Mouse (Mus musculus): ENCODE results near the gene Fam102a. TPM values are rescaled to one million over a fixed set of nuclear protein-coding genes. Genes with fewer than 3 reads are reported as not detected.

The Fam102a gene
- polyA plus RNA-seq, 1 experiment from 2014 or later: 16.9 TPM

- ATAC-seq (ENCODE audit: low FRiP score, low TSS enrichment): 0 out of 2 replicates have a peak, but pooled peaks have one; percentile 28
- Histone ChIP-seq H3K4me1 (ENCODE audit: control insufficient read depth, insufficient read depth, low read length) (0 out of 2 replicates have a peak, but pooled peaks cover 4% of the 10 kb centered on the region), H3K9ac (ENCODE audit: low read depth, low read length) (no peak overlapping the region), H3K4me2 (replicated peaks; ENCODE audit: low read depth, low read length) (no peak overlapping the region), H3K9me3 (ENCODE audit: control insufficient read depth, low read length) (no peaks in the 10 kb centered on the region), H3K4me3 (ENCODE audit: low read length) (no peak overlapping the region), H3K36me3 (ENCODE audit: control insufficient read depth, insufficient read depth, low read length) (peaks cover 38% of the 10 kb centered on the region), H3K27me3 (ENCODE audit: control insufficient read depth, insufficient read depth, low read length) (no peaks in the 10 kb centered on the region), H3K27ac (ENCODE audit: low read depth, low read length) (no peak overlapping the region)
- WGBS: 67% methylated on average over 5 of the region's 5 CpGs
Observed at GRCm38 (mm10) chr2:32559570-32559969, 24.4 kb downstream of the Fam102a start.

GRCm38 (mm10) chr2:32566536-32567063, 31.5 kb downstream of the Fam102a start:
- Histone ChIP-seq H3K27me3 (ENCODE audit: control insufficient read depth, insufficient read depth, low read length) (no peaks in the 10 kb centered on the region), H3K9me3 (ENCODE audit: control insufficient read depth, low read length) (no peaks in the 10 kb centered on the region), H3K4me2 (replicated peaks; ENCODE audit: low read depth, low read length) (no peak overlapping the region), H3K4me3 (ENCODE audit: low read length) (no peak overlapping the region), H3K27ac (ENCODE audit: low read depth, low read length) (no peak overlapping the region), H3K4me1 (ENCODE audit: control insufficient read depth, insufficient read depth, low read length) (peaks cover 4% of the 10 kb centered on the region; the same call in 1 of the 2 replicates), H3K9ac (ENCODE audit: low read depth, low read length) (no peak overlapping the region), H3K36me3 (ENCODE audit: control insufficient read depth, insufficient read depth, low read length) (peaks cover 52% of the 10 kb centered on the region)
- 48% methylated on average over 4 of the region's 4 CpGs for WGBS
- no peak for ATAC-seq (ENCODE audit: low FRiP score, low TSS enrichment)

- Histone ChIP-seq H3K9ac (ENCODE audit: low read depth, low read length) (no peak overlapping the region), H3K27me3 (ENCODE audit: control insufficient read depth, insufficient read depth, low read length) (no peaks in the 10 kb centered on the region), H3K4me3 (ENCODE audit: low read length) (no peak overlapping the region), H3K36me3 (ENCODE audit: control insufficient read depth, insufficient read depth, low read length) (peaks cover 47% of the 10 kb centered on the region), H3K9me3 (ENCODE audit: control insufficient read depth, low read length) (no peaks in the 10 kb centered on the region), H3K4me1 (ENCODE audit: control insufficient read depth, insufficient read depth, low read length) (peaks cover 6% of the 10 kb centered on the region; the same call in 1 of the 2 replicates), H3K27ac (ENCODE audit: low read depth, low read length) (no peak overlapping the region), H3K4me2 (replicated peaks; ENCODE audit: low read depth, low read length) (no peak overlapping the region)
- no peak for ATAC-seq (ENCODE audit: low FRiP score, low TSS enrichment)
- 78% methylated on average over 5 of the region's 5 CpGs for WGBS
Observed at GRCm38 (mm10) chr2:32568149-32568548, 33.0 kb downstream of the Fam102a start.

- no peaks in the 10 kb centered on the region for H3K27me3 ChIP-seq (ENCODE audit: control insufficient read depth, insufficient read depth, low read length)
- no peak overlapping the region for H3K9ac ChIP-seq (ENCODE audit: low read depth, low read length)
- H3K27ac ChIP-seq (ENCODE audit: low read depth, low read length): no peak overlapping the region
- no peaks in the 10 kb centered on the region for H3K9me3 ChIP-seq (ENCODE audit: control insufficient read depth, low read length)
- peaks cover 40% of the 10 kb centered on the region for H3K36me3 ChIP-seq (ENCODE audit: control insufficient read depth, insufficient read depth, low read length)
- H3K4me1 ChIP-seq (ENCODE audit: control insufficient read depth, insufficient read depth, low read length): peaks cover 6% of the 10 kb centered on the region; the same call in 1 of the 2 replicates
- 90% methylated on average over 3 of the region's 3 CpGs for WGBS
- no peak for ATAC-seq (ENCODE audit: low FRiP score, low TSS enrichment)
- no peak overlapping the region for H3K4me2 ChIP-seq (replicated peaks; ENCODE audit: low read depth, low read length)
- no peak overlapping the region for H3K4me3 ChIP-seq (ENCODE audit: low read length)
Observed at GRCm38 (mm10) chr2:32568941-32569340, 33.8 kb downstream of the Fam102a start.

- Histone ChIP-seq H3K4me3 (ENCODE audit: low read length) (peak within 1 kb of the TSS; percentile 86), H3K9me3 (ENCODE audit: control insufficient read depth, low read length) (no peaks in the 10 kb centered on the region), H3K27ac (ENCODE audit: low read depth, low read length) (peak within 1 kb of the TSS; percentile 42; the same call in 1 of the 2 replicates), H3K4me2 (replicated peaks; ENCODE audit: low read depth, low read length) (peak within 1 kb of the TSS; percentile 85), H3K9ac (ENCODE audit: low read depth, low read length) (peak within 1 kb of the TSS; percentile 80), H3K36me3 (ENCODE audit: control insufficient read depth, insufficient read depth, low read length) (peaks cover 21% of the 10 kb centered on the region), H3K4me1 (ENCODE audit: control insufficient read depth, insufficient read depth, low read length) (peaks cover 11% of the 10 kb centered on the region), H3K27me3 (ENCODE audit: control insufficient read depth, insufficient read depth, low read length) (no peaks in the 10 kb centered on the region; the same call in 1 of the 2 replicates)
- peak; percentile 81 for ATAC-seq (ENCODE audit: low FRiP score, low TSS enrichment)
- under 1% methylated on average over 36 of the region's 36 CpGs for WGBS
Observed at GRCm38 (mm10) chr2:32570698-32571494, 35.8 kb downstream of the Fam102a start, which contains the start of gene Dpm2. TSS of gene Dpm2 (plus strand) at chr2:32570858.

GRCm38 (mm10) chr2:32572196-32572595, 37.1 kb downstream of the Fam102a start:
- peaks cover 11% of the 10 kb centered on the region for H3K36me3 ChIP-seq (ENCODE audit: control insufficient read depth, insufficient read depth, low read length)
- H3K27ac ChIP-seq (ENCODE audit: low read depth, low read length): no peak overlapping the region
- H3K9me3 ChIP-seq (ENCODE audit: control insufficient read depth, low read length): no peaks in the 10 kb centered on the region
- no peak overlapping the region for H3K4me3 ChIP-seq (ENCODE audit: low read length)
- H3K9ac ChIP-seq (ENCODE audit: low read depth, low read length): no peak overlapping the region
- H3K4me2 ChIP-seq (replicated peaks; ENCODE audit: low read depth, low read length): no peak overlapping the region
- ATAC-seq (ENCODE audit: low FRiP score, low TSS enrichment): no peak
- H3K27me3 ChIP-seq (ENCODE audit: control insufficient read depth, insufficient read depth, low read length): no peaks in the 10 kb centered on the region; the same call in 1 of the 2 replicates
- H3K4me1 ChIP-seq (ENCODE audit: control insufficient read depth, insufficient read depth, low read length): peaks cover 11% of the 10 kb centered on the region
- WGBS: 92% methylated on average over 11 of the region's 11 CpGs

- H3K27ac ChIP-seq (ENCODE audit: low read depth, low read length): no peak within 1 kb of the TSS
- 83% methylated on average over 6 of the region's 6 CpGs for WGBS
- H3K4me2 ChIP-seq (replicated peaks; ENCODE audit: low read depth, low read length): peak within 1 kb of the TSS; percentile 79
- no peak for ATAC-seq (ENCODE audit: low FRiP score, low TSS enrichment)
- no peaks in the 10 kb centered on the region for H3K9me3 ChIP-seq (ENCODE audit: control insufficient read depth, low read length)
- H3K4me3 ChIP-seq (ENCODE audit: low read length): peak within 1 kb of the TSS; percentile 37
- peaks cover 11% of the 10 kb centered on the region for H3K4me1 ChIP-seq (ENCODE audit: control insufficient read depth, insufficient read depth, low read length)
- H3K9ac ChIP-seq (ENCODE audit: low read depth, low read length): peak within 1 kb of the TSS; percentile 38
- H3K36me3 ChIP-seq (ENCODE audit: control insufficient read depth, insufficient read depth, low read length): no peaks in the 10 kb centered on the region
- peaks cover 4% of the 10 kb centered on the region; the same call in 1 of the 2 replicates for H3K27me3 ChIP-seq (ENCODE audit: control insufficient read depth, insufficient read depth, low read length)
Observed at GRCm38 (mm10) chr2:32574497-32574896, 39.4 kb downstream of the Fam102a start, which contains the start of gene Pip5kl1. TSS of gene Pip5kl1 (plus strand) at chr2:32574797.

GRCm38 (mm10) chr2:32574901-32575585, 39.9 kb downstream of the Fam102a start:
- no peaks in the 10 kb centered on the region for H3K36me3 ChIP-seq (ENCODE audit: control insufficient read depth, insufficient read depth, low read length)
- peak overlapping the region; percentile 37 for H3K4me3 ChIP-seq (ENCODE audit: low read length)
- peaks cover 11% of the 10 kb centered on the region for H3K4me1 ChIP-seq (ENCODE audit: control insufficient read depth, insufficient read depth, low read length)
- peak overlapping the region; percentile 38 for H3K9ac ChIP-seq (ENCODE audit: low read depth, low read length)
- peak overlapping the region; percentile 79 for H3K4me2 ChIP-seq (replicated peaks; ENCODE audit: low read depth, low read length)
- no peak for ATAC-seq (ENCODE audit: low FRiP score, low TSS enrichment)
- H3K27me3 ChIP-seq (ENCODE audit: control insufficient read depth, insufficient read depth, low read length): peaks cover 4% of the 10 kb centered on the region; the same call in 1 of the 2 replicates
- no peaks in the 10 kb centered on the region for H3K9me3 ChIP-seq (ENCODE audit: control insufficient read depth, low read length)
- no peak overlapping the region for H3K27ac ChIP-seq (ENCODE audit: low read depth, low read length)
- WGBS: 2% methylated on average over 26 of the region's 26 CpGs
